Mouse (Mus musculus): Measurements from ENCODE around the gene Zmynd8. TPM values are rescaled to one million over a fixed set of nuclear protein-coding genes. Genes with fewer than 3 reads are reported as not detected.
A peak's percentile ranks its signal among the peaks of the same experiment; 100 is the strongest.

Zmynd8 gene
- polyA plus RNA-seq, 1 experiment from 2014 or later = 71.5 TPM

DNA sequence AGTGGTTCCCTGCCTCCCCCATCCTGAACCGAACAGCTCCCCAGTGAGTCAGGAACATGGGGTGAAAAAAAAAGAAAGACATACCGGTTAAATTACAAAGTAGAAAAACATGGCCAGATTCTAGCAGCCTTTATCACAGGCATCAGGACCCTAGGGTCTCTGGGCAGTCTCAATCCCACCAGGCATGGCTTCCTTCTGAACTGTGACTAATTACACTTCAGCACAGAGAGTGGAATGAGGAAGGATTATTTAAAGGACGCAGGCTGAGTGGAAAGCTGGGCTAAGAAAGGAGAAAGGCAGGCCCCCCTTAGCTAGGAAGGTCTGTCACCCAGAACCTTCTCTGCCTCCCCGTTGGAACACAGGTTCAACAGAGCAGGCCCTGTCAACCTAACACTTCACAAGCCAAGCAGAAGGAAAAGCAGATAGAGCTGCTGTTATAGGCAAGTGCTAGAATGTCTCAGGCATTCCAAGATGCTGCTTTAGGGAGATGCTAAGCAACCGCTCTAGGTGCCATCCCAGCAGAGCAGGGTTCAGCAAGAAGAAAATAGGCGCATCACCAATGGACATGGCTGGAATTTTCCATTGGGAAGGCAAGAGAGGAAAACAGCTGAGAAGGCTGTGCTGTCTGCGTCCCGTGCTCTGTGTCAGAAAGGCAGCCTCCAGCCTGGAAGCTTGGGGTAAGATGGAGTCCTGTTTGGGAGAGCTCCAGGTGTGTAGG, 22.5 kb downstream of the Zmynd8 start:
- no peak for ATAC-seq (ENCODE audit: low FRiP score)
- H3K4me3 ChIP-seq (replicated peaks) = no peak overlapping the region
- WGBS = 38% methylated on average over 8 of the region's 8 CpGs

DNA sequence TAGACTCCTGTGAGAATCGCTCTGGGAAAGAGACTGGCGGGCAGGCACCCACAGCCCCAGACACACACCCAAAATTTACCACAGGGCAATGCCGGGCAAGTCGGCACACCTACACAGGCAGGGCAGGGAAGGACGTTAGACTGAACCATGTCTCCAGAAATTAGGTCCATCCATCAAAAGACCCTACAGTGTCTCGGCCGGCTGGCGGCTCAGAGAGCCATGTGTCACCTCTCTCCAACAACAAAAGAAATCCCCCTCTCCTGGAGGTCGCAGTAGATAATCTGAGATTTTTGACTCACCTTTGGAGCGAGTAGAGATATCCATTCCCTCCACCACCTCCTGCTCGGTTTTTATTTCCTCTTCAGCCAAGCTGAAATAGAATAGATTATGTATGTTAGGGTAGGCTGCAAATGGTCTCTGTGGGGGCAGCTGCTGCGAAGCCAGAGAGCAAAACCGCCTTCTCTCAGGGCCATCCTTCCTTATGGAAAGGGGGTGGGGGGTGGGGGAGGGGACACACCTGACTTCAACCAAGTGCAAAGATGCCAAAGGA, 23.3 kb downstream of the Zmynd8 start:
- Histone ChIP-seq H3K4me3 (replicated peaks) (peak overlapping the region; percentile 15; the same call in 1 of the 2 replicates), H3K4me2 (peak overlapping the region; percentile 42), H3K9me3 (no peaks in the 10 kb centered on the region), H3K4me1 (peaks cover 74% of the 10 kb centered on the region), H3K36me3 (replicated peaks) (peaks cover 41% of the 10 kb centered on the region), H3K9ac (peak overlapping the region; percentile 56), H3K27me3 (no peaks in the 10 kb centered on the region), H3K27ac (peak overlapping the region; percentile 94)
- 31% methylated on average over 13 of the region's 13 CpGs for WGBS
- ATAC-seq (ENCODE audit: low FRiP score) = peak; percentile 7; the same call in 1 of the 2 replicates

More for the DNA sequence above, 22.5 kb downstream of the Zmynd8 start:
- no peaks in the 10 kb centered on the region for H3K9me3 ChIP-seq
- H3K4me2 ChIP-seq = peak overlapping the region; percentile 42
- H3K36me3 ChIP-seq (replicated peaks) = peaks cover 33% of the 10 kb centered on the region
- peak overlapping the region; percentile 94 for H3K27ac ChIP-seq
- no peaks in the 10 kb centered on the region for H3K27me3 ChIP-seq
- no peak overlapping the region for H3K9ac ChIP-seq
- peaks cover 83% of the 10 kb centered on the region for H3K4me1 ChIP-seq

DNA sequence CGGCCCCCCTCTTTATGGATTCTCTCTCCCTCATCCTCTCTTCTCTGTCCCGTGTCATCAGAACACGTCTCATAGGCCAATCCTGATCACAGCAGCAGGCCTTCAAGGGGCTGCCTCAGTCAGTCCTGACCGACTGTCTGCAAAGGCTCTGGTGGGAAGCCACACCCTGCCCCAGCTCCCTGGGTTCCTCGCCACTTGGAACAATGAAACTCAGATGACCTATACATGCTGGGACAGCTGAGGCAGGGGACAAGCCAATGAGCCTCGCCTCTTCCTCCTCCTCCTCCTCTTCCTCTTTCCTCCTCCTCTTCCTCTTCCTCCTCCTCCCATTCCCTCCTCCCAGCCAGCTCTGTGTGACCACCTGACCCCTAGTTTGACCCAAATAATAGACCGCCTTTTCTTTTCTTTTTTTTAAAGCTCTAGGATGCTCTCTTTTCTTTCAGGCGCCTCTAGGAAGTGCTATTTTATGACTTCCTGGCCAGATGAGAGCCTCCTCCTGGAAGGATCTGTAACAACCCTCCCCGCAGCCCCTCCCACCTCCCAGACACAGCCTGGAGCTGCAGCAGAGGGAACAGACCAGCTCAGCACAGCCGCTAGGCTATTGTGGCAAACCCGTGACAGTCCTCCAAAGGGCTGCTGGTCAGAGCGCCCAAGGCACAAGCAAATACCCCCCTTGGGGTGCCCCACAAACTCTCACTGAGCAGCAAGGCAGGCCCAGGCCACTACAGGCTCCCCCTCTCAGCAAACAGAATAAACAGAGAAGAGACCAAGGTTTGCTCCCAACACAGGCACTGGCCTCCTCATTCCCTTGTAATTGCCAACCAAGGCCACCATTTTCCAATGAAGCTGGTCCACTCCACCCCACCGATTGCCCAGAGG, 24.1 kb downstream of the Zmynd8 start:
- peak overlapping the region; percentile 42 for H3K4me2 ChIP-seq
- no peaks in the 10 kb centered on the region for H3K27me3 ChIP-seq
- WGBS = 27% methylated on average over 13 of the region's 13 CpGs
- peak; percentile 81 for ATAC-seq (ENCODE audit: low FRiP score)
- peaks cover 73% of the 10 kb centered on the region for H3K4me1 ChIP-seq
- H3K27ac ChIP-seq = peak overlapping the region; percentile 94
- H3K9me3 ChIP-seq = no peaks in the 10 kb centered on the region
- H3K9ac ChIP-seq = peak overlapping the region; percentile 56
- peak overlapping the region; percentile 15; the same call in 1 of the 2 replicates for H3K4me3 ChIP-seq (replicated peaks)
- peaks cover 41% of the 10 kb centered on the region for H3K36me3 ChIP-seq (replicated peaks)

DNA sequence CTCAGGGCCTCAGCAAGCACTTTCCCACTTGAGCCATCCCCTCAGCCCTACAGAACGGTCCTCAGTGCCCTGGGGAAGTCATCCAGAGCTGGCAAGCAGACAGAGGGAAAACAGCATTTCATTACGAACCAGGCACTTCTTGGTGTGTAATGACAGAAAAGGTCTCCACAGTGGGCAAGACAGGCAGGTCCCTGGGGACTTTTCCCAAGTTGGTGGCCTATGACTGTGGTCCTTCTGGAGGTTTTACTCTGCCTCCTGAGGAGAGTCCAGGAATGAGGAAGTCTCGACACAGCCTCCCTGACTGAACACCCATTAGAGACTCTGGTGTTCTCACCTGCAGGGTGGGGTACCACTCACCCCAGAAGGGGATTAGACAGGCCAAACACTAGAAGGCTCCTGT, 25.0 kb downstream of the Zmynd8 start:
- Histone ChIP-seq H3K4me1 (peaks cover 73% of the 10 kb centered on the region), H3K36me3 (replicated peaks) (peaks cover 41% of the 10 kb centered on the region), H3K4me3 (replicated peaks) (no peak overlapping the region), H3K27me3 (no peaks in the 10 kb centered on the region), H3K9me3 (no peaks in the 10 kb centered on the region), H3K27ac (peak overlapping the region; percentile 94), H3K9ac (peak overlapping the region; percentile 56; the same call in 1 of the 2 replicates), H3K4me2 (no peak overlapping the region)
- WGBS = 79% methylated on average over 3 of the region's 3 CpGs
- no peak for ATAC-seq (ENCODE audit: low FRiP score)

DNA sequence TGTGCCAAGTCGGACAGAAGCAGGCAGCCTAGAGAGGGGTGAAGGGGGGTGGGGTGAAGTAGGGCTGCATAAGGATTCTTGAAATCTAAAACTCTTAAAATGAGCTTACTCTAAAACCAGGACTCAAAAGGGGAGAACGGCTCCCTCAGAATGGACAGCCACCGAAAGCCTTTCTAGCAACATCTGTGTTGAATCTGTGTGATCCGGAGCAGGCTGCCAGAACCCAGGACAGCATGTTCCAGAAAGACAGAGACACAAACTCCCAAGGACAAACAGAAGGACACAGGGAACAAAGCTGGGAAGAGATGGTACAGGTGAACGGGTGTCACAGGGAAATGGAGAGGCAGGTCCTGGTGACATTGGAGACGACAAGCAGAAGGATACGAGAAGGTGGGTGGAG, 25.6 kb downstream of the Zmynd8 start:
- H3K27ac ChIP-seq = no peak overlapping the region
- H3K4me1 ChIP-seq = peaks cover 73% of the 10 kb centered on the region
- ATAC-seq (ENCODE audit: low FRiP score) = no peak

GRCm38 (mm10) chr2:165869257-165869656, 29.6 kb downstream of the Zmynd8 start:
- Histone ChIP-seq H3K36me3 (replicated peaks) (peaks cover 33% of the 10 kb centered on the region), H3K4me3 (replicated peaks) (no peak overlapping the region), H3K9me3 (no peaks in the 10 kb centered on the region), H3K4me1 (peaks cover 67% of the 10 kb centered on the region), H3K9ac (no peak overlapping the region), H3K27me3 (no peaks in the 10 kb centered on the region), H3K27ac (peak overlapping the region; percentile 87; the same call in 1 of the 2 replicates), H3K4me2 (no peak overlapping the region)
- WGBS = 100% methylated on average over 1 of the region's 1 CpGs
- no peak for ATAC-seq (ENCODE audit: low FRiP score)

More for the DNA sequence above, 25.6 kb downstream of the Zmynd8 start:
- Histone ChIP-seq H3K4me2 (no peak overlapping the region), H3K9me3 (no peaks in the 10 kb centered on the region), H3K36me3 (replicated peaks) (peaks cover 41% of the 10 kb centered on the region), H3K27me3 (no peaks in the 10 kb centered on the region), H3K9ac (no peak overlapping the region), H3K4me3 (replicated peaks) (no peak overlapping the region)
- 83% methylated on average over 7 of the region's 7 CpGs for WGBS

- H3K27ac ChIP-seq = peak overlapping the region; percentile 87
Measured at GRCm38 (mm10) chr2:165868522-165869175, 30.2 kb downstream of the Zmynd8 start.

GRCm38 (mm10) chr2:165867549-165867948, 31.3 kb downstream of the Zmynd8 start:
- peak overlapping the region; percentile 21; the same call in 1 of the 2 replicates for H3K9ac ChIP-seq
- H3K27ac ChIP-seq = peak overlapping the region; percentile 87
- ATAC-seq (ENCODE audit: low FRiP score) = no peak
- H3K4me3 ChIP-seq (replicated peaks) = no peak overlapping the region
- no peaks in the 10 kb centered on the region for H3K27me3 ChIP-seq
- H3K4me1 ChIP-seq = peaks cover 67% of the 10 kb centered on the region
- H3K36me3 ChIP-seq (replicated peaks) = peaks cover 17% of the 10 kb centered on the region
- H3K4me2 ChIP-seq = no peak overlapping the region
- no peaks in the 10 kb centered on the region for H3K9me3 ChIP-seq
- 77% methylated on average over 9 of the region's 9 CpGs for WGBS

More at GRCm38 (mm10) chr2:165868522-165869175, 30.2 kb downstream of the Zmynd8 start:
- Histone ChIP-seq H3K9me3 (no peaks in the 10 kb centered on the region), H3K4me1 (peaks cover 66% of the 10 kb centered on the region), H3K27me3 (no peaks in the 10 kb centered on the region), H3K9ac (no peak overlapping the region), H3K4me3 (replicated peaks) (no peak overlapping the region), H3K4me2 (no peak overlapping the region), H3K36me3 (replicated peaks) (peaks cover 26% of the 10 kb centered on the region)
- no peak for ATAC-seq (ENCODE audit: low FRiP score)
- 71% methylated on average over 8 of the region's 8 CpGs for WGBS

- peak; percentile 45 for ATAC-seq (ENCODE audit: low FRiP score)
- H3K36me3 ChIP-seq (replicated peaks) = peaks cover 16% of the 10 kb centered on the region
Measured at GRCm38 (mm10) chr2:165866951-165867387, 31.8 kb downstream of the Zmynd8 start.

DNA sequence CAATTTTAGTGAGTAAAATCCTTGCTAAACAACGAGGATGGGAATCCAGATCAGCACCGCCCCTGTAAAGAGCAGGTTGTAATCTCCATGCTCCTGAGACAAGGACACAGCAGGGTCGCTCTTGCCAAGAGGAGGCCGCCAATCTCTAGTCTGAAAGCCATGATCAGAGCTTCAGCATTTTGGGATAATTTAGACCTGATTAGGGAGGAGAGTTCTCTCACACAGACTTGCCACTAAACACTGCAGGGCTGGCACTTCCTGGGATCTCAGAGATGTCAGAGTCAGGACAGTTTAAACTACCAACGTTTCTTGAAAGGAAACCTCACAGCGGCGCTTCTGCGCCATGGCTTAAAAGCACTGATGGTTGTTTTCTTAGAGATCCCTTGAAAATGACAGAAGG, 32.4 kb downstream of the Zmynd8 start:
- no peak for ATAC-seq (ENCODE audit: low FRiP score)
- Histone ChIP-seq H3K36me3 (replicated peaks) (peaks cover 16% of the 10 kb centered on the region), H3K27me3 (no peaks in the 10 kb centered on the region), H3K9me3 (no peaks in the 10 kb centered on the region), H3K4me2 (0 out of 2 replicates have a peak overlapping the region, but pooled peaks have one; percentile 8), H3K4me1 (peaks cover 76% of the 10 kb centered on the region), H3K4me3 (replicated peaks) (no peak overlapping the region), H3K27ac (peak overlapping the region; percentile 87), H3K9ac (0 out of 2 replicates have a peak overlapping the region, but pooled peaks have one; percentile 5)
- 25% methylated on average over 8 of the region's 8 CpGs for WGBS

More at GRCm38 (mm10) chr2:165866951-165867387, 31.8 kb downstream of the Zmynd8 start:
- H3K9ac ChIP-seq = peak overlapping the region; percentile 21; the same call in 1 of the 2 replicates
- H3K27ac ChIP-seq = peak overlapping the region; percentile 87
- WGBS = 38% methylated on average over 12 of the region's 12 CpGs
- H3K27me3 ChIP-seq = no peaks in the 10 kb centered on the region
- H3K4me1 ChIP-seq = peaks cover 72% of the 10 kb centered on the region
- no peak overlapping the region for H3K4me3 ChIP-seq (replicated peaks)
- H3K9me3 ChIP-seq = no peaks in the 10 kb centered on the region
- 0 out of 2 replicates have a peak overlapping the region, but pooled peaks have one; percentile 8 for H3K4me2 ChIP-seq

DNA sequence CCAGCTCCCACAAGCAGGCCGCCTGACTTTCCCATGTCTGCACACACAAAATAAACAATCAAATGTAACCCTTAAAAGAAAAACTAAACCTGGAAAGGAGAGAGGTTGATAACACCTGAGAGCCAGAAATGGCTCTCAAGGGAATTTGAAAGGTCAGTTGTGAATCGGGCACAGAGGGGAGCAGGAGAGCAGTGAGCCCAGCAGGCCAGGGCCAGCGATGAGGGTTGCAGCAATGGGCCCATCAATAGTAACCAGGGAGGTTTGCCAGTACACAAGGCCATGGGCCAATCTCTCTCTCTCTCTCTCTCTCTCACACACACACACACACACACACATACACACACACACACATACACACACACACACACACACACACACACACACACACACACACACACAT, 34.0 kb downstream of the Zmynd8 start:
- H3K4me1 ChIP-seq = peaks cover 76% of the 10 kb centered on the region
- no peak overlapping the region for H3K9ac ChIP-seq
- WGBS = 84% methylated on average over 3 of the region's 3 CpGs
- no peaks in the 10 kb centered on the region for H3K27me3 ChIP-seq
- H3K27ac ChIP-seq = no peak overlapping the region
- H3K9me3 ChIP-seq = no peaks in the 10 kb centered on the region
- no peak overlapping the region for H3K4me3 ChIP-seq (replicated peaks)
- peaks cover 16% of the 10 kb centered on the region; the same call in 1 of the 2 replicates for H3K36me3 ChIP-seq (replicated peaks)
- no peak overlapping the region for H3K4me2 ChIP-seq
- no peak for ATAC-seq (ENCODE audit: low FRiP score)

Data from forebrain, embryonic 12.5 days (tissue).